Mouse (Mus musculus) intestine, embryonic 14.5 days (tissue): ENCODE data around the gene Bace1. TPM values are rescaled to one million over a fixed set of nuclear protein-coding genes. Genes with fewer than 3 reads are reported as not detected.

Source experiments
- ATAC-seq: fragments of 200-750 bp; cut with Nextera tagmentation; replicated peaks from 2 replicates; pipeline ENCODE4 v1.8.0; 2017; ENCODE audit warnings: low read depth, moderate number of reproducible peaks, moderate TSS enrichment, moderate library complexity; ENCODE audit not compliant: low FRiP score, low TSS enrichment
- DNase-seq: peaks from one replicate; pipeline ENCODE4 v3.0.0-alpha.2; 2018; ENCODE audit warnings: low spot score
- H3K27ac ChIP-seq: fragments of 300-500 bp; sonication (generic); 2 replicates; pipeline ENCODE4 v1.5.1; 2014; ENCODE audit warnings: low read depth, mild to moderate bottlenecking, control low read depth
- H3K27me3 ChIP-seq: fragments of 300-500 bp; sonication (generic); replicated peaks from 2 replicates; pipeline ENCODE4 v1.6.1; 2014; ENCODE audit warnings: low read length, control low read depth; ENCODE audit not compliant: control insufficient read depth, insufficient read depth
- H3K36me3 ChIP-seq: fragments of 300-500 bp; sonication (generic); 2 replicates; pipeline ENCODE4 v1.6.1; 2014; ENCODE audit warnings: low read length, control low read depth; ENCODE audit not compliant: control insufficient read depth, insufficient read depth
- H3K4me1 ChIP-seq: fragments of 300-500 bp; sonication (generic); replicated peaks from 2 replicates; pipeline ENCODE4 v1.6.1; 2014; ENCODE audit warnings: low read length, control low read depth, mixed read lengths; ENCODE audit not compliant: control insufficient read depth, insufficient read depth
- H3K4me2 ChIP-seq: fragments of 300-500 bp; sonication (generic); 2 replicates; pipeline ENCODE4 v1.6.1; 2014; ENCODE audit warnings: low read length
- H3K4me3 ChIP-seq: fragments of 300-500 bp; sonication (generic); 2 replicates; pipeline ENCODE4 v1.5.1; 2014; ENCODE audit warnings: low read depth, low read length, control low read depth, mixed read lengths
- H3K9ac ChIP-seq: fragments of 300-500 bp; sonication (generic); 2 replicates; pipeline ENCODE4 v1.6.1; 2014; ENCODE audit warnings: mild to moderate bottlenecking, low read length
- H3K9me3 ChIP-seq: fragments of 300-500 bp; sonication (generic); 2 replicates; pipeline ENCODE4 v1.6.1; 2016; ENCODE audit warnings: low read length, control low read depth; ENCODE audit not compliant: control insufficient read depth
- WGBS: fragments of 180-500 bp; shearing (Covaris S2); extraction: QIAGEN DNeasy Blood & Tissue Kit; methylation state at CpG from one replicate; pipeline ENCODE4 v1.1.7; 2014; 5-methylcytosine and 5-hydroxymethylcytosine counted together
- polyA plus RNA-seq: library from polyadenylated mRNA; unstranded; fragments of >200 nt; fragmentation: Nextera tagmentation; extraction: Ambion mirVana; gene quantifications from 2 replicates; pipeline ENCODE4 v1.2.1, GENCODE M21; 2014

Bace1 gene
- polyA plus RNA-seq, 1 experiment from 2014 or later = 26.8 TPM

- peaks cover 29% of the 10 kb centered on the region for H3K36me3 ChIP-seq
- H3K9me3 ChIP-seq = no peaks in the 10 kb centered on the region
- H3K4me3 ChIP-seq = no peak overlapping the region
- no peak overlapping the region for H3K9ac ChIP-seq
- DNase-seq = no peak
- H3K4me2 ChIP-seq = no peak overlapping the region
- H3K4me1 ChIP-seq = 0 out of 2 replicates have a peak, but pooled peaks cover 4% of the 10 kb centered on the region
- WGBS = 91% methylated on average over 21 of the region's 21 CpGs
- H3K27ac ChIP-seq = no peak overlapping the region
- H3K27me3 ChIP-seq = no peaks in the 10 kb centered on the region
- no peak for ATAC-seq
These were observed 35.2 kb upstream of the Bace1 start for GRCm38 (mm10) chr9:45803070-45803774.

- Histone ChIP-seq H3K9me3 (no peaks in the 10 kb centered on the region), H3K4me1 (no peaks in the 10 kb centered on the region), H3K36me3 (peaks cover 27% of the 10 kb centered on the region), H3K4me3 (no peak overlapping the region), H3K27me3 (no peaks in the 10 kb centered on the region), H3K27ac (no peak overlapping the region), H3K9ac (no peak overlapping the region), H3K4me2 (no peak overlapping the region)
- no peak for ATAC-seq
- 91% methylated on average over 11 of the region's 11 CpGs for WGBS
- no peak for DNase-seq
These were observed 31.5 kb upstream of the Bace1 start for GRCm38 (mm10) chr9:45806847-45807246.

- H3K4me1 ChIP-seq = no peaks in the 10 kb centered on the region
- 87% methylated on average over 11 of the region's 11 CpGs for WGBS
- H3K36me3 ChIP-seq = peaks cover 27% of the 10 kb centered on the region
- DNase-seq = no peak
- no peak overlapping the region for H3K9ac ChIP-seq
- H3K27ac ChIP-seq = no peak overlapping the region
- H3K4me3 ChIP-seq = no peak overlapping the region
- ATAC-seq = no peak
- H3K27me3 ChIP-seq = no peaks in the 10 kb centered on the region
- no peaks in the 10 kb centered on the region for H3K9me3 ChIP-seq
- no peak overlapping the region for H3K4me2 ChIP-seq
These were observed 31.0 kb upstream of the Bace1 start for GRCm38 (mm10) chr9:45807337-45807736.

- Histone ChIP-seq H3K27ac (no peak overlapping the region), H3K36me3 (peaks cover 28% of the 10 kb centered on the region), H3K4me2 (no peak overlapping the region), H3K4me3 (no peak overlapping the region), H3K4me1 (no peaks in the 10 kb centered on the region), H3K9me3 (no peaks in the 10 kb centered on the region), H3K9ac (no peak overlapping the region), H3K27me3 (no peaks in the 10 kb centered on the region)
- 73% methylated on average over 8 of the region's 8 CpGs for WGBS
- ATAC-seq (no peak), DNase-seq (no peak)
These were observed 30.6 kb upstream of the Bace1 start for GRCm38 (mm10) chr9:45807761-45808160.

- H3K27ac ChIP-seq = no peak overlapping the region
- no peak overlapping the region for H3K4me3 ChIP-seq
- peaks cover 18% of the 10 kb centered on the region for H3K36me3 ChIP-seq
- H3K4me1 ChIP-seq = no peaks in the 10 kb centered on the region
- no peak for ATAC-seq
- no peaks in the 10 kb centered on the region for H3K27me3 ChIP-seq
- H3K4me2 ChIP-seq = no peak overlapping the region
- no peak overlapping the region for H3K9ac ChIP-seq
- 51% methylated on average over 5 of the region's 5 CpGs for WGBS
- no peaks in the 10 kb centered on the region for H3K9me3 ChIP-seq
- DNase-seq = no peak
These were observed 26.4 kb upstream of the Bace1 start for GRCm38 (mm10) chr9:45811946-45812345.

GRCm38 (mm10) chr9:45815113-45815512 is 23.3 kb upstream of the Bace1 start:
- no peak overlapping the region for H3K27ac ChIP-seq
- H3K27me3 ChIP-seq = no peaks in the 10 kb centered on the region
- H3K9ac ChIP-seq = no peak overlapping the region
- ATAC-seq = no peak
- no peaks in the 10 kb centered on the region for H3K9me3 ChIP-seq
- no peak for DNase-seq
- H3K4me3 ChIP-seq = no peak overlapping the region
- WGBS = 79% methylated on average over 9 of the region's 9 CpGs
- H3K4me2 ChIP-seq = no peak overlapping the region
- H3K36me3 ChIP-seq = peaks cover 18% of the 10 kb centered on the region
- no peaks in the 10 kb centered on the region for H3K4me1 ChIP-seq

GRCm38 (mm10) chr9:45815525-45815924 is 22.9 kb upstream of the Bace1 start:
- no peak overlapping the region for H3K9ac ChIP-seq
- no peak overlapping the region for H3K4me3 ChIP-seq
- 72% methylated on average over 10 of the region's 10 CpGs for WGBS
- H3K27ac ChIP-seq = no peak overlapping the region
- no peaks in the 10 kb centered on the region for H3K9me3 ChIP-seq
- H3K36me3 ChIP-seq = peaks cover 18% of the 10 kb centered on the region
- no peak for ATAC-seq
- no peak for DNase-seq
- H3K27me3 ChIP-seq = no peaks in the 10 kb centered on the region
- no peaks in the 10 kb centered on the region for H3K4me1 ChIP-seq
- H3K4me2 ChIP-seq = no peak overlapping the region

- 87% methylated on average over 9 of the region's 9 CpGs for WGBS
- Histone ChIP-seq H3K4me1 (no peaks in the 10 kb centered on the region), H3K4me2 (no peak overlapping the region), H3K4me3 (no peak overlapping the region), H3K9ac (no peak overlapping the region), H3K27ac (no peak overlapping the region), H3K27me3 (no peaks in the 10 kb centered on the region), H3K9me3 (no peaks in the 10 kb centered on the region), H3K36me3 (peaks cover 27% of the 10 kb centered on the region)
- ATAC-seq (no peak), DNase-seq (no peak)
These were observed 19.9 kb upstream of the Bace1 start for GRCm38 (mm10) chr9:45818406-45819011.
